Mouse (Mus musculus): ENCODE measurements around the gene Abhd14b. TPM values are rescaled to one million over a fixed set of nuclear protein-coding genes. Genes with fewer than 3 reads are reported as not detected.

The Abhd14b gene
- polyA plus RNA-seq, 1 experiment = 16.8 TPM

DNA sequence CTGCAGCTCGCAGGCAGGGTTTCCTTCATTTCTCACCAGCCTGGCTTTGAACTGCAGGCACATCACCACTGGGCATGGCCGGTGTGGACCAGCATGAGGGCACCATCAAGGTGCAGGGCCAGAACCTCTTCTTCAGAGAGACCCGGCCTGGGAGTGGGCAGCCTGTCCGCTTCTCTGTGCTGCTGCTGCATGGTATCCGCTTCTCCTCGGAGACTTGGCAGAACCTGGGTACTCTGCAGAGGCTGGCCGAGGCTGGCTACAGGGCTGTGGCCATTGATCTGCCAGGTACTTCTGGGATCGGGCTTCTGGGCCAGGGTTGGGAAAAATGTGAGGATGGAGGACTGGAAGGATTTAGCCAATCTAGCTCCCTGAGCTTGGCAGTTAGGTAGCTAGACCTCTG is 2.7 kb downstream of the Abhd14b start:
- H3K4me1 ChIP-seq (ENCODE audit: control insufficient read depth, insufficient read depth, low read length) = peaks cover 23% of the 10 kb centered on the region
- H3K4me3 ChIP-seq (ENCODE audit: insufficient read depth, low read length) = no peak overlapping the region
- no peak for TF ChIP-seq CTCF (IDR thresholded peaks at IDR 0.05; ENCODE audit: borderline replicate concordance, insufficient read depth, low read length)
- no peak for TF ChIP-seq POLR2A (IDR thresholded peaks at IDR 0.05; ENCODE audit: low read depth, low read length)
- no peak overlapping the region for H3K27ac ChIP-seq (ENCODE audit: insufficient read depth, low read length)

DNA sequence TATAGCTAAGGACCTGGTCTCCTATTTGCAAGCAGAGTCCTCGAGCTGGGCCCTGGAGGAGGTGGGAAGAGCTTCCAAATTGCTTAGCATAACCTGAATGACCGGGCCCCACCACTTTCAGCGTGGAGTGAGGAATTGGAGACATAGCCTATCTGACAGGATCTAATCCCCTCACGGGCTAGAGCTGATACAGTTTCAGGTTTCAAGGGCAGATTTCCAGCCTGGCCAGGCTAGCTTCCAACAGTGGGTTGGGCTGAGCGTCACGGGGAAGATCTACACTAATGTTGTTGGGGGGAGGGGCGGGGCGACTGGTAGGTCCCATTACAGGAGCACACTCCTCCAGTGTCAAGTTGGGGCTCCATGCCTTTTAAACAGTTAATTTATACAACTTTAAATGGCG is 3.4 kb downstream of the Abhd14b start:
- Histone ChIP-seq H3K27ac (ENCODE audit: insufficient read depth, low read length) (no peak overlapping the region), H3K4me3 (ENCODE audit: insufficient read depth, low read length) (no peak overlapping the region), H3K4me1 (ENCODE audit: control insufficient read depth, insufficient read depth, low read length) (peaks cover 23% of the 10 kb centered on the region)
- TF ChIP-seq POLR2A (IDR thresholded peaks at IDR 0.05; ENCODE audit: low read depth, low read length) (no peak), CTCF (IDR thresholded peaks at IDR 0.05; ENCODE audit: borderline replicate concordance, insufficient read depth, low read length) (no peak)

DNA sequence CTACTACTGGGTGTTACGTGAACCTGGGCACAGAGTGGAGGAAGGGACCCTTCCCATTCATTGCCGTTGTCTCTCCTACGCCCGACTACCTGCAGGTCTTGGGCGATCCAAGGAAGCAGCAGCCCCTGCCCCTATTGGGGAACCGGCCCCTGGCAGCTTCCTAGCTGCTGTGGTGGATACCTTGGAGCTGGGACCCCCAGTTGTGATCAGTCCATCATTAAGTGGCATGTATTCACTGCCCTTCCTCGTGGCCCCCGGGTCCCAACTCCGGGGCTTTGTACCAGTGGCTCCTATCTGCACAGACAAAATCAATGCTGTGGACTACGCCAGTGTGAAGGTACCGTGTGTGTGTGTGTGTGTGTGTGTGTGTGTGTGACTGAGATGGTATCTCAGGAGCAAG is 4.0 kb downstream of the Abhd14b start:
- peaks cover 23% of the 10 kb centered on the region for H3K4me1 ChIP-seq (ENCODE audit: control insufficient read depth, insufficient read depth, low read length)
- no peak overlapping the region for H3K4me3 ChIP-seq (ENCODE audit: insufficient read depth, low read length)
- no peak overlapping the region for H3K27ac ChIP-seq (ENCODE audit: insufficient read depth, low read length)
- TF ChIP-seq CTCF (IDR thresholded peaks at IDR 0.05; ENCODE audit: borderline replicate concordance, insufficient read depth, low read length) = no peak
- TF ChIP-seq POLR2A (IDR thresholded peaks at IDR 0.05; ENCODE audit: low read depth, low read length) = no peak

DNA sequence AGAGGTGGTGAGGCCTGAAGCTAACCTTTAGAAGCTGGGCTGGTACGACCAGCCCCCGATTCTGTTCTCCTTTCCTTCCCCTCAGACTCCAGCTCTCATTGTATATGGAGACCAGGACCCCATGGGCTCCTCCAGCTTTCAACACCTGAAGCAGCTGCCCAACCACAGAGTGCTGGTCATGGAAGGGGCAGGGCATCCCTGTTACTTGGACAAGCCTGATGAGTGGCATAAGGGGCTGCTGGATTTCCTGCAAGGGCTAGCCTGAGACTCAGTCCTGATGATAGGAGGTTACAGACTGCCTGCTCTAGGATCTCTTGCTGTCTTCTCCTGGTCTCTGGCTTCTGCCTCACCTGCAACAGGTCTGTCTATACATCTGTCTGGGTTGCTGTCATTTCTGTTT is 4.6 kb downstream of the Abhd14b start:
- H3K4me3 ChIP-seq (ENCODE audit: insufficient read depth, low read length) = no peak overlapping the region
- H3K27ac ChIP-seq (ENCODE audit: insufficient read depth, low read length) = no peak overlapping the region
- peaks cover 23% of the 10 kb centered on the region for H3K4me1 ChIP-seq (ENCODE audit: control insufficient read depth, insufficient read depth, low read length)
- no peak for TF ChIP-seq CTCF (IDR thresholded peaks at IDR 0.05; ENCODE audit: borderline replicate concordance, insufficient read depth, low read length)
- TF ChIP-seq POLR2A (IDR thresholded peaks at IDR 0.05; ENCODE audit: low read depth, low read length) = no peak

DNA sequence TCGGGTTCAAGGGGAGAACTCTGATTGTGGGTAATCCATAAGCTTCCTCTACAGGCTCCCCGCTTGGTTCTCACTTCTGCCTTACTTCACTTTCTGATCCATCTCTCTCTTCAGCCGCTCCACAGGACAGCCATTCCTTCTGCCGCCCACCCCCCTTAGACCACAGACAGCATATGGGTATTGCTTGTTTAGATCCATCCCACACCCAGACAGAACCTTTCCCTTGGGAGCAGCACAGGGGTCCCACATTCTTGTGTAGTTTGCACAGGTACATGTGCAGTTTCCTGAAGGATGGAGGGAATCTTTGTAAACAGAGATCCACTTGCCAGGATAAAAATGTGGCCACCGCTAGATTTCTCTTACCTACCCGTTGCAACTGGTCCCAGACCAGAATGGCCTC is 5.1 kb downstream of the Abhd14b start:
- H3K27ac ChIP-seq (ENCODE audit: insufficient read depth, low read length) = no peak overlapping the region

DNA sequence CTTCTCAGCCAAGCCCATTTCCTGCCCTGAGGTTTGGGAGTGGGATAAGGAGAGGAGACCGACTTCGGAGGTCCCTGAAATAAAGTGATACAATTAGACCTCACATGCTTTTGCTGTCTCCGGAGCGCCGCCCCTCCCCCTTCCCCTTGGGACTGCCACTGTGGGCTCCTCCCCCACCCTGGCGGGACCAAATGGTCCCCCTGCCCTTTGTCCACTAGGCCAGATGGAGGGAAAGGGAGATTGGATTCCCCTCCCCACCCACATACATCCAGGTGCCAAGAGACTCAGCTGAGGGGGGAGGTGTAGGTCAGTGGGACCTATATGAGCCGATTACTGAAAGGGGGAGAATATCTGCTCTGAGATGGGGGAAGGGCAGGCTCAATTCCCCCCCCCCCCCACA is 5.6 kb downstream of the Abhd14b start:
- peaks cover 23% of the 10 kb centered on the region for H3K4me1 ChIP-seq (ENCODE audit: control insufficient read depth, insufficient read depth, low read length)
- H3K27ac ChIP-seq (ENCODE audit: insufficient read depth, low read length) = no peak overlapping the region

More for the DNA sequence above, 5.1 kb downstream of the Abhd14b start:
- H3K4me3 ChIP-seq (ENCODE audit: insufficient read depth, low read length) = no peak overlapping the region
- TF ChIP-seq POLR2A (IDR thresholded peaks at IDR 0.05; ENCODE audit: low read depth, low read length) (no peak), CTCF (IDR thresholded peaks at IDR 0.05; ENCODE audit: borderline replicate concordance, insufficient read depth, low read length) (no peak)
- peaks cover 23% of the 10 kb centered on the region for H3K4me1 ChIP-seq (ENCODE audit: control insufficient read depth, insufficient read depth, low read length)

DNA sequence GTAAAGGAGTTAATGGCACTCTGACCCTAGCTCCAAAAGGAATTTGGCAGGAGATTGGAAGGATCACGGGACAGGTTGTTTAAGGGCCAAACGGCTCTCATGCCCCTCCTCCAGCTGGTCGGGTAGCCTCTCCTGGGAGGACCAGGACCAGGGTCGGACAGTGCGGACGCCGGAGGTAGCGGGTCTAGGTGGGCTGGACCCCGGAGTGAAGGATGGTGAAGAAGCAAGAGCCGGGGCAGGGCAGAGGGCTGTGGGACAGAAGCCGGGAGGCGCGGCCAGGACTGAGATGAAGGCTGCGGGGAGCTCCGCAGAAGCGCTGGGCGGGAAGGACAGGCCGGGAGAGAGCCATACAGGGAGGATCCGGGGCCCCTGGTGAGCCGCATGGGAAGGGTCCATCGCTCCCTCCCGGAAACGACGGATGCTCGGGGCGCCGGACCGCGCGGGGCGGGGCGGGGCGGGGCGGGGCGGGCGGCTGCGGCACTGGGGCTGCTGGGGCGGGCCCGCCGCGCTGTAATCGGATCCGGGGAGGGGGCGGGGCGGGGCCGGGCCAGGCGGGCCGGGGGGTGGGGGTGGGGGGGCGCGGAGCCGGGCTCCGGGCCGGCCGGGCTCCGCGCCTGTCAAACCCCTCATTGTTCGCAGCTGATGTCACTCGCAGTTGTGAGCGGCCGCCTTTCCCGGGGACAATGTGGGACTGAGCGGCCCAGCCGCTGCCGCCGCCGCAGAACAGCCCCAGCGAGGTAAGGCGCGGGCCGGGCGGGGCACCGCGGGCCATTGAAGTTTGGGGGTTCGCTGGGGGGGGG is 6.2 kb downstream of the Abhd14b start, which contains the start of gene Pcbp4:
TSS of gene Pcbp4 (plus strand) at position 21 of the 800 bp plus-strand sequence.
- TF ChIP-seq POLR2A (IDR thresholded peaks at IDR 0.05; ENCODE audit: low read depth, low read length) = peak; percentile 52
- no peak for TF ChIP-seq CTCF (IDR thresholded peaks at IDR 0.05; ENCODE audit: borderline replicate concordance, insufficient read depth, low read length)

More for the DNA sequence above, 5.6 kb downstream of the Abhd14b start:
- H3K4me3 ChIP-seq (ENCODE audit: insufficient read depth, low read length) = peak overlapping the region; percentile 45; the same call in 1 of the 2 replicates
- TF ChIP-seq CTCF (IDR thresholded peaks at IDR 0.05; ENCODE audit: borderline replicate concordance, insufficient read depth, low read length) = no peak
- no peak for TF ChIP-seq POLR2A (IDR thresholded peaks at IDR 0.05; ENCODE audit: low read depth, low read length)

DNA sequence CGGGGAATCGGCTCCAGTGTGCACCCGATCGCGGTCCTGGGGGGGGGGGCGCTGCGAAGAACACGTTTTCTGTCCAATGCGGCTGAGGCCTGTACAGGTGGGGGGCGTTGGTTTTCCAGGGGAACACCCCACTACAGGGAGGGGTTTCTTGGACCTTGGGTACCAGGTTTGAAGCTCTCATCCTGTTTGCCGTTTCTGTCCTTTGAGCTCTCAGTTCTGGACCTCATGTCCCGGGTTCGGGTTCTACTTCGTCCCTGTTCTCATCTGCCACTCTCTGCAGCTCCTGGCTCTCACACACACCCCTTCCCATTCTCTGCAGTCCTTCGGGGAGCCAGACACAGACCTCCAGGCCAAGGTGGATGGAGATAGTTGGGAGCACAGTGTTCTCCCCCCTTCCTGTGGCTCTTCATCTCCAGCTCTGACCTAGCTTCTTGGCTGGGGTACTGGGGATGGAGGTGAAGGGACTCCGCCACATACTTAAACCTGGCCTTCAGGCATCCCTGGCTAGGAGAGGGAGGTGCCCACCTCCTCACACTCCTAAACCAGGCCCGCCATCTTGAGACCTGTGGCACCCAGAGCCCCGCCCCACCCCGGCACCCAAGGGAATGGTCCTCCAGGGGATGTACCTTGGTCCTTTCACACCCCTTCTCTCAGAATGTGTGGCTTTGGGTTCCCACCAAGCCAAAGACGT is 7.0 kb downstream of the Abhd14b start:
- Histone ChIP-seq H3K4me3 (ENCODE audit: insufficient read depth, low read length) (peak overlapping the region; percentile 80), H3K27ac (ENCODE audit: insufficient read depth, low read length) (peak overlapping the region; percentile 62), H3K4me1 (ENCODE audit: control insufficient read depth, insufficient read depth, low read length) (peaks cover 18% of the 10 kb centered on the region)
- TF ChIP-seq CTCF (IDR thresholded peaks at IDR 0.05; ENCODE audit: borderline replicate concordance, insufficient read depth, low read length) (no peak), POLR2A (IDR thresholded peaks at IDR 0.05; ENCODE audit: low read depth, low read length) (peak; percentile 60)

More for the DNA sequence above, 6.2 kb downstream of the Abhd14b start, which contains the start of gene Pcbp4:
- Histone ChIP-seq H3K4me3 (ENCODE audit: insufficient read depth, low read length) (peak within 1 kb of the TSS; percentile 80), H3K27ac (ENCODE audit: insufficient read depth, low read length) (peak within 1 kb of the TSS; percentile 79), H3K4me1 (ENCODE audit: control insufficient read depth, insufficient read depth, low read length) (peaks cover 18% of the 10 kb centered on the region)

DNA sequence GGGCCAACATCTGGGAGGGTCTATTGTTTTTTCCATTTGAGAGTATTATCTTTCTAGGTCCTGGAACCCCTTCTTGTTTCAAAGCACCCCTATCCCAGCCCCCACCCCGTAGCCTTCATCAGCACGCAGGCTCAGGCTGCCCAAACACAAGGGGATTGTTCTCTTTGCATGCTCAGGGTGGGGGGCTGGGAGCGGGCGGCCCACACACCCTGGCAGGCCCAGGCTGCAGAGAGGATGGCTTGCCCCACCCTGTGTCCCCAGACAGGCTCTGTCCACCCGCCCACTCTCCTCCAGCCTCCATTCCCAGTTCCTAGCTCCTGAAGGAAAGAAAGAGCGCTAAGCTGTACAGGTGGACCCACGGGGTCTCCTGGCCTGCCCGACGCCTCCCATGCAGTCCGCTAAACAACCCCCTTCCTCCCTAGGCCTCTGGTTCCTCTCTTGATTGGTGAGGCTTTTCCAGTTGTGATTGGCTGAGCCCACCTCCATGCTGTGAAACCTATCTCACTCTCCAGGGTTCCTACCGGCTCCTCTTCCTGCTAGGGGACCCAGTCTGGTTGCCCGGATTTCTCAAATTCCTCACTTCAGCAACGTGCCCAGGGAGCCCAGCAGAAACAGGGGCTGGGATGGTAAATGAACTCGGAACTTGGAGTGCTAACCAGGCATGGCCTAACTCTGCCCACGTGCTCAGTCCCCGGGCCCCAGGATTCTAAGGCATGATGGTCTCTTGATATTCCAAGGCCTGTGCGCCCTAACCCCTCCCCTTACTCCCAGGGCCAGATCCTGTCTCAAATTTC is 7.8 kb downstream of the Abhd14b start:
- Histone ChIP-seq H3K27ac (ENCODE audit: insufficient read depth, low read length) (peak overlapping the region; percentile 62), H3K4me3 (ENCODE audit: insufficient read depth, low read length) (peak overlapping the region; percentile 80), H3K4me1 (ENCODE audit: control insufficient read depth, insufficient read depth, low read length) (peaks cover 18% of the 10 kb centered on the region)
- TF ChIP-seq CTCF (IDR thresholded peaks at IDR 0.05; ENCODE audit: borderline replicate concordance, insufficient read depth, low read length) = no peak
- peak; percentile 53 for TF ChIP-seq POLR2A (IDR thresholded peaks at IDR 0.05; ENCODE audit: low read depth, low read length)

Measured in embryonic fibroblast, embryonic 13.5 days (primary cell).